Mouse (Mus musculus) liver, embryonic 16.5 days (tissue): ENCODE measurements around the gene Bola2. TPM values are rescaled to one million over a fixed set of nuclear protein-coding genes. Genes with fewer than 3 reads are reported as not detected.
"Not testable (repeated sequence)": the region's sequence is repeated elsewhere in the genome, so short reads cannot be mapped to it uniquely, and the experiment has no call there.

Experiments used
- ATAC-seq: fragments of 200-750 bp; cut with Nextera tagmentation; 2 replicates; pipeline ENCODE4 v1.8.0; 2017; ENCODE audit warnings: low read depth, mild to moderate bottlenecking, moderate number of reproducible peaks, moderate library complexity
- H3K27ac ChIP-seq: fragments of 300-500 bp; sonication (generic); 2 replicates; pipeline ENCODE4 v1.5.1; 2014; ENCODE audit warnings: mild to moderate bottlenecking, low read length
- H3K27me3 ChIP-seq: fragments of 300-500 bp; sonication (generic); 2 replicates; pipeline ENCODE4 v1.6.1; 2014; ENCODE audit warnings: low read depth, low read length, mixed read lengths; ENCODE audit not compliant: control insufficient read depth, insufficient read depth
- H3K36me3 ChIP-seq: fragments of 300-500 bp; sonication (generic); 2 replicates; pipeline ENCODE4 v1.6.1; 2014; ENCODE audit warnings: mild to moderate bottlenecking; ENCODE audit not compliant: control insufficient read depth, insufficient read depth
- H3K4me1 ChIP-seq: fragments of 300-500 bp; sonication (generic); 2 replicates; pipeline ENCODE4 v1.6.1; 2014; ENCODE audit warnings: low read depth, low read length, mixed read lengths; ENCODE audit not compliant: control insufficient read depth
- H3K4me2 ChIP-seq: fragments of 300-500 bp; sonication (generic); 2 replicates; pipeline ENCODE4 v1.6.1; 2014; ENCODE audit warnings: low read depth, low read length, mixed read lengths
- H3K4me3 ChIP-seq: fragments of 300-500 bp; sonication (generic); 2 replicates; pipeline ENCODE4 v1.5.1; 2014; ENCODE audit warnings: low read depth, mild to moderate bottlenecking, low read length
- H3K9ac ChIP-seq: fragments of 300-500 bp; sonication (generic); 2 replicates; pipeline ENCODE4 v1.6.1; 2014; ENCODE audit warnings: low read depth, low read length
- H3K9me3 ChIP-seq: fragments of 300-500 bp; sonication (generic); replicated peaks from 2 replicates; pipeline ENCODE4 v1.6.1; 2016; ENCODE audit warnings: low read length; ENCODE audit not compliant: control insufficient read depth
- WGBS: fragments of 180-500 bp; shearing (Covaris S2); extraction: QIAGEN DNeasy Blood & Tissue Kit; methylation state at CpG from one replicate; pipeline ENCODE4 v1.1.7; 2014; ENCODE audit not compliant: insufficient replicate concordance; 5-methylcytosine and 5-hydroxymethylcytosine counted together
- polyA plus RNA-seq: library from polyadenylated mRNA; unstranded; fragments of >200 nt; fragmentation: Nextera tagmentation; extraction: Ambion mirVana; gene quantifications from 2 replicates; pipeline ENCODE4 v1.2.1, GENCODE M21; 2015

Bola2 gene
- polyA plus RNA-seq, 1 experiment from 2014 or later, result 72.6 TPM

- no peak for ATAC-seq
- 39% methylated on average over 4 of the region's 4 CpGs for WGBS
- Histone ChIP-seq H3K36me3 (no peaks in the 10 kb centered on the region), H3K9ac (no peak overlapping the region), H3K4me1 (no peaks in the 10 kb centered on the region), H3K4me2 (no peak overlapping the region), H3K9me3 (no peaks in the 10 kb centered on the region; the same call in 1 of the 2 replicates), H3K27me3 (no peaks in the 10 kb centered on the region), H3K4me3 (no peak overlapping the region), H3K27ac (no peak overlapping the region)
These were observed 15.1 kb downstream of the Bola2 start for GRCm38 (mm10) chr7:126710266-126710665.

DNA sequence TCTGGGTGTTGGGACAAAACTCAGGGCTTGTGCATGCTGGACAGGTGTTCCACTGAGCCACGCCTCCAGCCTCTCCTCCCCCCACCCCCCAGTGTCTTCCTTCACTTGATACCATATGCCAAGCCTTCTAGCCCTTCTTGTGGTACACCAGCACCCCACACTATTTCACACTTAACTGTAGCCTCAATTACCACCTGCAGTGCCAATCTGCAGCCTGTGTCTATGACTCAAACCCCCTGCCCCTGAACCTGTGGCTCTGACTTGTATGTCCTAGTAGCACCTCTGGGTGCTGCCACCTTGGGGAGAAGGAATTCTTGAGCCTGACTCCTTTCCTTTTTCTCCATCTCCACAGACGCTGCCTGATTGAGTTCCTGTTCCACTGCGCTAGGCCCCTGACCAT, 16.7 kb downstream of the Bola2 start:
- WGBS, result 72% methylated on average over 3 of the region's 3 CpGs
- Histone ChIP-seq H3K4me3 (no peak overlapping the region), H3K36me3 (no peaks in the 10 kb centered on the region), H3K4me1 (no peaks in the 10 kb centered on the region), H3K27ac (no peak overlapping the region), H3K4me2 (no peak overlapping the region), H3K9ac (no peak overlapping the region), H3K9me3 (no peaks in the 10 kb centered on the region; the same call in 1 of the 2 replicates), H3K27me3 (no peaks in the 10 kb centered on the region)
- ATAC-seq, result no peak

- H3K9ac ChIP-seq, result no peak overlapping the region
- H3K4me1 ChIP-seq, result no peaks in the 10 kb centered on the region
- 67% methylated on average over 4 of the region's 4 CpGs for WGBS
- H3K27me3 ChIP-seq, result no peaks in the 10 kb centered on the region
- no peak overlapping the region for H3K27ac ChIP-seq
- H3K9me3 ChIP-seq, result no peaks in the 10 kb centered on the region
- H3K4me2 ChIP-seq, result no peak overlapping the region
- H3K4me3 ChIP-seq, result no peak overlapping the region
- ATAC-seq, result no peak
- no peaks in the 10 kb centered on the region for H3K36me3 ChIP-seq
These were observed 20.5 kb downstream of the Bola2 start for GRCm38 (mm10) chr7:126715679-126716078.

GRCm38 (mm10) chr7:126717566-126717965, 22.4 kb downstream of the Bola2 start:
- no peak for ATAC-seq
- Histone ChIP-seq H3K4me2 (no peak overlapping the region), H3K4me3 (no peak overlapping the region), H3K9me3 (no peaks in the 10 kb centered on the region), H3K36me3 (no peaks in the 10 kb centered on the region), H3K9ac (no peak overlapping the region), H3K27me3 (no peaks in the 10 kb centered on the region), H3K27ac (no peak overlapping the region), H3K4me1 (no peaks in the 10 kb centered on the region)
- 76% methylated on average over 3 of the region's 3 CpGs for WGBS

- 84% methylated on average over 5 of the region's 5 CpGs for WGBS
- ATAC-seq, result no peak
- H3K9me3 ChIP-seq, result no peaks in the 10 kb centered on the region
- H3K4me2 ChIP-seq, result no peak overlapping the region
- no peak overlapping the region for H3K27ac ChIP-seq
- no peaks in the 10 kb centered on the region for H3K4me1 ChIP-seq
- H3K27me3 ChIP-seq, result no peaks in the 10 kb centered on the region
- no peak overlapping the region for H3K4me3 ChIP-seq
- no peak overlapping the region for H3K9ac ChIP-seq
- H3K36me3 ChIP-seq, result no peaks in the 10 kb centered on the region
These were observed 23.7 kb downstream of the Bola2 start for GRCm38 (mm10) chr7:126718787-126719337.

GRCm38 (mm10) chr7:126721635-126722034, 26.4 kb downstream of the Bola2 start:
- no peak for ATAC-seq

DNA sequence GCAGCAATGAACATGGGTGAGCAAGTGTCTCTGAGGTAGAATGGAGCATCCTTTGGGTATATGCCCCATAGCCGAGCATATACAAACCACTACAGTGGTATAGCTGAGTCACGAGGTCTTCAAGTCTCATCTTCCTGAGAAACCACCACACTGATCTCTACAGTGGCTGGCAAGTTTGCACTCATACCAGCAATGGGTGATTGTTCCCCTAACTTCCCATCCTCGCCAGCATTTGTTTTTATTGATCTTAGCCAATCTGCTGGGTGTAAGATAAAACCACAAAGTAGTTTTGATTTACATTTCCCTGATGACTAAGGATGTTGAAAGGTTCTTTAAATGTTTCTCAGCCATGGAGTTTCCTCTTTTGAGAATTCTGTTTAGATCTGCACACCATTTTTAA, 29.9 kb downstream of the Bola2 start:
- Histone ChIP-seq H3K4me1 (no peaks in the 10 kb centered on the region), H3K9ac (no peak overlapping the region), H3K27ac (no peak overlapping the region), H3K36me3 (no peaks in the 10 kb centered on the region), H3K4me2 (no peak overlapping the region), H3K4me3 (no peak overlapping the region), H3K9me3 (no peaks in the 10 kb centered on the region), H3K27me3 (no peaks in the 10 kb centered on the region)
- ATAC-seq, result no peak
- 22% methylated on average over 3 of the region's 3 CpGs for WGBS

More at GRCm38 (mm10) chr7:126721635-126722034, 26.4 kb downstream of the Bola2 start:
- Histone ChIP-seq H3K27me3 (no peaks in the 10 kb centered on the region), H3K4me3 (no peak overlapping the region), H3K9ac (no peak overlapping the region), H3K36me3 (no peaks in the 10 kb centered on the region), H3K4me1 (no peaks in the 10 kb centered on the region), H3K27ac (no peak overlapping the region), H3K9me3 (no peaks in the 10 kb centered on the region), H3K4me2 (no peak overlapping the region)
- 77% methylated on average over 13 of the region's 13 CpGs for WGBS

DNA sequence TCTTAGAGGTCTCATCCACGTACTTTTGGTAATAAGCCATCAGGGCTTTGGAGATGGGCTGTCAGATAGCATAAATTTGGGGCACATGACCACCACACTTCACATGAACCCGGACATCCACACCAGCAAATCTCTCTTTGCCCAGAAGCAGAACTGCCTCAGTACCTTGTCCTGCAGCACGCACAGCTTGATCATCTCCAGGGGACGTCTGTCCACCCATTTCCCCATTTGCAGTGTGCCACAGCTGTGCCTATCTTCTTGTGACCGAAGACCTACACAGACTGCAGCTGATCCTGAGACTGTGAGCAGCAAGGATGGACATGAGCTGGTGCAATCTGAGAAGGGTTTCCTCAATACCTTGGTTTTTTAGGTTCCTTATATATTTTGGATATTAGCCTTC, 30.5 kb downstream of the Bola2 start:
- no peak overlapping the region for H3K27ac ChIP-seq
- no peak overlapping the region for H3K4me2 ChIP-seq
- H3K9me3 ChIP-seq, result no peaks in the 10 kb centered on the region
- ATAC-seq, result no peak
- H3K4me1 ChIP-seq, result no peaks in the 10 kb centered on the region
- H3K4me3 ChIP-seq, result no peak overlapping the region
- H3K9ac ChIP-seq, result no peak overlapping the region
- H3K36me3 ChIP-seq, result no peaks in the 10 kb centered on the region
- WGBS, result 31% methylated on average over 5 of the region's 5 CpGs
- no peaks in the 10 kb centered on the region for H3K27me3 ChIP-seq

DNA sequence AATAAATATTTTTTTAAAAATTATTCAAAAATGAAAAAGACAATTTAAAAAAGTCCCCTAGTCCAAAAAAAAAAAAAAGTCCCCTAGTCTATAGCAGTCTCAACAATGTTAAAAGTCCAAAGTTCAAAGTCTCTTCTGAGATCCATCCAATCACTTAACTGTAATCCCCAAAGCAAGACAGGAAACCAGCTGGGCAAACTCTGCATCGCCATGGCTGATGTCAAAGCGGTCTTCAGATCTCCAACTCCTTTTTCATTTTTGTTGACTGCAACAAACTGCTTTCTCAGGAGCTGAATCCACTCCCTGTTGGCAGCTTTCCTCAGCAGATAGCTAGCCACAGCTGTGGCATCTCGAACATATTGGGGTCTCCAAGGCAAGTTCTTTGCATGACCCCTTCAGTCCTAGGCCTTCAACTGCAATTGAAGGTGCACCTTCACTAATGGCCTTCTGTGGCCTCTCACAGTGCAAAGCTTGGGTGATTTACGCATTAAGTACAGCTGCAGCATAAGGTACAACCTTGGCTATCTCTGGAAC, 35.1 kb downstream of the Bola2 start:
- H3K27ac ChIP-seq, H3K36me3 ChIP-seq, H3K4me3 ChIP-seq, H3K4me1 ChIP-seq, H3K4me2 ChIP-seq, ATAC-seq, H3K9me3 ChIP-seq, H3K27me3 ChIP-seq, H3K9ac ChIP-seq: not testable (repeated sequence)
- 56% methylated on average over 4 of the region's 4 CpGs for WGBS
